Mouse (Mus musculus) cerebellum, adult 2 months (tissue): ENCODE measurements at regions not wholly inside any gene's neighbourhood (a gene's known extent, or its start where the extent isn't known, plus 50 kb on each side); places are given as distances from the start of the nearest gene placed in this dataset.

Experiments used
- CTCF ChIP-seq: fragments of 200-500 bp; IDR thresholded peaks from 2 replicates; pipeline ENCODE4 v1.5.1; 2011; ENCODE audit warnings: low read depth, mild to moderate bottlenecking, control low read depth, low read length, moderate library complexity, borderline replicate concordance; ENCODE audit not compliant: insufficient read depth
- POLR2A ChIP-seq: fragments of 200-500 bp; IDR thresholded peaks from 2 replicates; pipeline ENCODE4 v1.6.1; 2011; ENCODE audit warnings: low read length, control low read depth, borderline replicate concordance; ENCODE audit not compliant: insufficient read depth

- TF ChIP-seq POLR2A (no peak), CTCF (no peak)
Observed at GRCm38 (mm10) chr8:46907390-46907789, 79.3 kb upstream of the Enpp6 start.
